Mouse (Mus musculus): ENCODE measurements around the gene Flt1.
"Not testable (repeated sequence)": the region's sequence is repeated elsewhere in the genome, so short reads cannot be mapped to it uniquely, and the experiment has no call there.

Gene Flt1

DNA sequence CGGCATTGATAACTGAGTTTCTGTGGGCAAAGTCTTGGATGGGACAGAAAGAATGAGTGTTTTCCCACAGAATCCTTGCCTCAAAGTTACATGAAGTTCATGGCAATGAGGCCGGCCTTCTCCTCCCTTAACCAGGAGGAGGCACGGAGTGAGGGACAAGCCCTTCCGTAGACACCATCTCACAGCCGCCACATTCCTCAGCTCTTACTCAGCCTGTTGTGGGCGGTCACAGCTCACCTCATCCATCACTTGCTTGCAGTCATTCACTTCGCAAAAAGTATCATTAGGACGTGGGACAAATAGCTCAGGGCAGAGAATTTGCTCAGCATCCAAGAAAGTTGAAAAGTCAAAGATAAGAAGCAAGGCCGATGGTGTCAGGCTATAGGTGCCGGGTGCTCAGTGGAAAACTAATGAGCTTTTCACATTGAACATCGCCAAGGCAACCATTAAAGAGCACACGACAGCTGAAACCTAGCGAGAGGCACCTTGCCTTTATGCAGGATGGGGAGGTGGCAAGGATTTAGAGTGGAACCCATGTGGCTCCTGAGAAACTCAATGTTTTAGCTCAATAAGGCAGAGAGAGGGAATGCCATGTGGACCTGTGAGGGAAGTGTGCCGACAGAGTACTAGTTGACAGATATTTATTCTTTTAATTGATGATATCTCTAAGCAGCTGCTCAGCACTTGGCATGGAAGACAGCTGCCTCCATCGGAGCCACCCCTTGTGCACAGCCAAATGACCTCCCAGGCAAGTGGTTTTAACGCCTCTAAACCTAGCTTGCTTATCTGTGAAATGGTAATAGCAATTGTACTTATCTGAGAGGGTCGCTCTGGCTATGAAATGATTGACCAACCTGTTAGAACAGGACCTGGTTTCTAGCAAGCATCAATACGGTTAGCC lies 124.1 kb downstream of the Flt1 start:
- DNase-seq: no peak

DNA sequence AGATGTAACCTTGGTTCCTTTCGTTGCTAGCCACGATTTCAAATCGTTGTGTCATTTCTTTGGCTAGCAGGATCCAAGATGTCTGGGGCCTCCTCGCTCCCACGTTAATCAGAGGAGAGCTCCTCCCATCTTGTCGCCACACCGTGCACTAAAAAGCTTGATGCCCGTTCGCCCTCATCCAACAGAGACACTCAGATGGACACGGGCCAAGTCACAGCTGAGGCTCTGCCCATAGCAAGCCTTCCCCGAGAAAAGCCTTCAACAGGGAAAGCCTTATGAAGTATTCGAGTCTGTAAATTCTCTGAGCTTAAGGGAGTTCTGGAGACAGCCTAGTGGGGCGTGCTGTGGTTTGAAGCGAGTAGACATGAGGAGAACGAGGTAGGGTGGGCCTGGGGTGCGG lies 128.0 kb downstream of the Flt1 start:
- no peak for DNase-seq

DNA sequence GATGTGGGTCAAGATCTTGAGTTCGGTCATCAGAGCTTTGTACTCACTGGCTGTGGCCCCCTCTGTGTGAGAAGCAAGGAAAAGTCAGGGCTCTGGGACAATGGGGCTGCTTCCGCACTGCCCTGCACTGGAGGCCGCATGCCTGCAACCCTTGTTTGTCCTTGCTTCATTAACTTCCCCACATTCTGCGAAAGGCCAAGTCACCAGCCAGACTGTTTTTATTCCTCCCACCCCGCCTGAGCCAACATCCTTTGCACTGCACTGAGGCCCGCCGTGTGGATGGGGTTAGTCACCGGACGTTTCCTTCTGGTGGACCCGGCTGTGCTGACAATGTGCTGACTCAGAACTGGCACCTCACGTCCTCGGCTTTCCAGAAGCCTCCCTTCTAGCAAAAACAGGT lies 136.0 kb downstream of the Flt1 start:
- DNase-seq: no peak

DNA sequence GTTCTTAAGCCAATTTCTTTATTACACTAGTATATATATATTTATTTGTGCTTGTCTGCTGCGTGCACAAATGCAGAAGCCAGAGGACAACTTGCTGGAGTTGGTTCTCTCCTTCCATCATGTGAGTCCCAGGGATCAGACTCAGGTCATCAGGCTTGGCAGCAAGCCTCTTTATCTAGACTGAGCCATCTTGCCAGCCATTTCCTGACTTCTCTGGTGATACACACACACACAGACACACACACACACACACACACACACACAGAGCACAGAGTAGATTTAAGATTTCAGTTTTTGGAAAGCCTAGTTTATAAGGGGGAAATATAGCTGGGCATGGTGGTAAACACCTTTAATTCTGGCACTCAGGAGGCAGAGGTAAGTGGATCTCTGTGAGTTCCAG lies 140.7 kb downstream of the Flt1 start:
- no peak for DNase-seq

DNA sequence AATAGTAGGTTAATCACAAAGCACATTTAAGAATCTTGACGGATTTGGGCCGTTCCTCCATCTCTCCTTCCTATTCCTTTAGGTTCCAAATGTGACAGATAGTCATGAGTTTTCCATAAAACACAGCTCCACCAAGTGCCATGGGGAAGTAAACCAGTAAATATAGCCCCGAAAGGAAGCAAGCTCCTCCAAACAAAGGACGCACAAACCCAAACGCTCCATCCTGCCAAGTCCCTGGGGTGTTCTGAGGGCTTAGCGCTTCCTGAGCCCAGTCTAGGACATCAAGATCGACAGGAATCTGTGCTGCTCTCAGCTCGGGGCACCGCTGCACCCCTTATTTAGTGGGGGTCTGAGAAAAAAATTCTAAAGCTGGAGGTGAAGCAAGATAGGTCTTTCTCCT lies 141.2 kb downstream of the Flt1 start:
- DNase-seq: no peak

DNA sequence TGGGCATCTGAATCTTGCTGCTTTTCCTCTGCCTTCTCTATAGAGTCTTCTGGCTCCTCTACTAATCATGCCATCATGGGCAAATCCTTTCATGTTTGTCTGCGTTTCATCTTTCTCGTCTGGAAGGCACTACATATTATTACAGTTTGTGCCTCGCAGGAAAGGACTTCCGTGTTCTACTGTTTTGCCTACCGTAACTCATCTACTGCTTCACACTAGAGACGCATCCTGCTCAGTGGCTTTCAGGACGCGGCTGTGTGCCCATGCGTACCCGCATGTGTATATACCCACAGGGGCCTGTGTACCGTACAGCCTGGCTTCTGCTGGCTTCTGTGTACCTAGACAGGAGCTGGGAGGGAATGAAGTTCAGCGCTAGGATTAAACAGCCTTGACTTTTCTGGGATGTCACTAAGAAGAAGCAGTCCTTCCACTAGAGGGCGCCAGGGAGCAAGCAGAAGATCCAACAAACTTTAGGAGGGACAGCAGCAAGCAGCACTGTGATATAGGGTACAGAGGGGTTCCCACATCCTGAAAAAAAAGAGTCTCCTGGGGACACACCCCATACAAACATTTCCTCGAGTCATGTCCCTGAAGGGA lies 142.0 kb downstream of the Flt1 start:
- peak; percentile 91 for DNase-seq

DNA sequence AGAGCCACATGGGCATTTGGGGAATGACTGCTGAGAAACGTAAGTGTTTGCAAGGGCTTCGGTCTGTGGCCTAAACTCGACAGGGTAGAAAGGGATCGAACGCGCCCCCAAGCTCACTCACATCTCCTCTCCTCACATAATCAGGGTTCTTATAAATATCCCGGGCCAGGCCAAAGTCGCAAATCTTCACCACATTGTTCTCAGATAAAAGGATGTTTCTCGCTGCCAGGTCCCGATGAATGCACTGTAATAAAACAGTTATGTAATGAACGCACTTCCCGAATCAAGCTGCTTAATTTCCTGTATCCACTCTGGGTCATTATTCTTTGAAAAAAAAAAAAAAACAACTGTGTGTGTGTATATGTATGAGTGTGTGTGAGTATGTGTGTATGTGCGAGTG lies 145.6 kb downstream of the Flt1 start:
- no peak for DNase-seq

DNA sequence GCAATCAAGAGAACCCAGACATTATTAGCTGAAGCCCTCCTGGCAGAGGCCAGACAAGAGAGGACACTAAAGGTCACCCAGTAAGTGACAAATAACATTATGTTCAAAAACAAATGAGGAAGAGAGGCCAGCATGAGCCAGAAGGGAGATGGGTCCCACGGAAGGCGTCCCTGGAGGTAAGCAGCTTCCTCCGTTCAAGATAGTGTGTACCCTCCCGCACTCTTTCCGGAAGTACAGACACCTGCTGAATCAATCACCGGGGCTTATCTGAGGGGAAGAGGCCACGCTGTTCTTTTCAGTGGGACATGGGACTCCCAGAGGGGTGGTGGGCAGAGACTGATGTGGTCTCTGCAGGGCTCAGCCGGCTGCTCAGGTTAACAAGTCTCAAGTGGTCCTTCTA lies 146.1 kb downstream of the Flt1 start:
- DNase-seq: no peak

DNA sequence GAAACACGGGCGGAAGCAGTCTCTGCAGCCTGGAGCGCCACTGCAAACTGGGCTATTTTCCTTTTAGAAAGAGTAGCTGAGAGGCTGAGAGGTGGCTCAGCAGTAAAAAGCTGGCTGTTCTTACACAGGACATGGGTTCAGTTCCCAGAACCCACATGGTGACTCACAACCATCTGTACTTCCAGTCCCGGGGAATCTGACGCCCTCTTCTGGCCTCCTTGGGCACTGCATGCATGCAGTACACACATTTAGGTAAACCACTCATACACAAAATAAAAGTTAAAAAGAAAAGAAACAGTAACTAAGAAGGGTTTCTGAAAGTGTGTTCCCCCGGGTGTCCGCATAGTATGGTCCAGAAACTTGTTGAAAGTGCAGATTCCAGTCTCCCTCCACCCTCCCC lies 146.7 kb downstream of the Flt1 start:
- peak; percentile 27 for DNase-seq

DNA sequence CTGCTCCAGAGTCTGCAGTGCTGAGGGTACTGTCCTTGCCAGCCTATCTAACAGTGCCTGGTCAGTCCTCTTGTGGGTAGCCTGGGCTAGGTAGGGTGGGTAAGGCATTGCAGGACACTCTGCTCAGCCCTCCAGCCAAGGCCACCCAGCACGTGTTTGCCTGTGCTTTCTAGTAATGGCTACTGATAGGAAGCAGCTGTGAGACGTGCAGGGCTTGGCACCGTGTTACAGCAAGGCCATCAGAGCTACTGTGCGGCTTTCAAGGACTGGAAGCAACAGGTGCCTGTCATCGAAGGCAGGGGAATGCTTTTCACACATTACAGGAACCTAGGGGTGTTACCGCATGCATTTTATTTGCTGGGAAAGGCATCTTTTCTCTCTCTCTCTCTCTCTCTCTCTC lies 148.8 kb downstream of the Flt1 start:
- DNase-seq: no peak

DNA sequence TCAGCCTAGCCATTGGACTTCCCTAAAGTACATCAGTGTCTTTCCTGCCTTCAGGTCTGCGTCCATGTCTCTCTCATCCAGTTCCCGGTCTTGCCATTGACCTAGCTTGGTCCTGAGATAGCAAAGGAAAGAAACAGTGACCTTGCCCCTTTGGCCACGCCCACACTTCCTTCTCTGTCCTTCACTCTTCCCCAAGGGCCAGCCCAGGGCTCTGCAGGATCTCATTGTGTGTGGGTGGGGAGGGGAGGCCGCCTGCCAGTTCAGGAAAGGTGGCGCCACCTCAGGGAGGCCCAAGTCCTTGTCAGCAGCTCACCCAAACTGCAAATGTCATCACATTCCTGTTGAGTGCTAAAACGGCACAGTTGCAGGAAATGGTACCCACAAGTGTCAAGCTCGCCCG lies 151.3 kb downstream of the Flt1 start:
- peak; percentile 13 for DNase-seq

DNA sequence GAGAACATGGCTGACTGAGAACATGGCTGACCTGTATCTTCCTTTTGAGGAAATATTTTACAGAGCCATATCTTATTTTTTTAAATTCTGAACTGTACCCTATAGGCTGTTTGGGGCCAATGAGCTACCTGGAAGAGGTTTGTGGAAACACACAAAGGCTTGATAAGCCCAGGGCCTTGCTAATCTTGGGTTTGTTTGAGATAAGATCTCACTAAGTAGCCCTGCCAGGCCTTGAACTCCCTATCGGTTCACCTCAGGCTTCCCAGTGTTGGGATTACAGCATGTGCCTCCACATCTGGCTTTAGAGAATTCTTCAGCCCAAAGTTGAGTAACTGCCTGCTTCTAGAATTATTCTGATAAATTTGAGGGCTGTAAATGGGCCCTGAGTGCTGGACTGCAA lies 152.3 kb downstream of the Flt1 start:
- no peak for DNase-seq

DNA sequence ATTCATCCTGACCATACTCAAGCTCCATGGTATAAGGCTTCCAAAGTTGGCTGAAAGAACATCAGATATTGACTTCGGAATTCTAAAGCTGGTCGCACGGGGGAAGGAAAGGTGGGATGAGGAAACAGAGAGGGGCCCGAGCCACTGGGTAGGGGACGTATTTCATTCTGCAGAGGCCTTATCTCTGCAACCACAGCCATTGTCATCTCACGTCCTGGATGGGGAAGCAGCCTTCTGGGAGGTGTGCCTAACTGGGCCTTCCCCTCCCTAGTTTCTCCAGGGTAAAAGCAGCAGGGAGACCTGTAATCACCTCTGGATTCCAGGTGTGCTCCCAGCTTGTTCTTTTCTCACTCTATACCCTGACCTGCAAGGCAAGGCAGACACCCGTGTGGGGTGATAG lies 153.1 kb downstream of the Flt1 start:
- no peak for DNase-seq

DNA sequence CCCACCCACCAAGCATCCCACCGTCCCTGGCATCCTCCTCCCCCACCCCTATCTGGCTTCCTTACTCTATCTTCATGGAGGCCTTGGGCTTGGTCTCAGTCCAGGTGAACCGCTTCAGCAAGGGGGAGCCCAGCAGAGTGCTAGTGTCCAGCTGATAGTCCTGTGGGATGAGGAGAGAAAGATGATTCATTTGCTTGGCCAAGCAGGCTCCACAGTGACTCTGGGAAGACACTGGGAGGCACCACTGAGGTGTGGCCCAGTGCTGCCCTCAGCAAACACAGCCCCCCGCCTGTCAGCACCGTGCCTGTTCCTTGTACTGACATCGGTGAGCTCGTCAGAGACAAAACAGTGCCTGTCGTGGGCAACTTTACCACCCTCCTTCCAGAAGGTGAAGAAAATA lies 159.5 kb downstream of the Flt1 start:
- no peak for DNase-seq

DNA sequence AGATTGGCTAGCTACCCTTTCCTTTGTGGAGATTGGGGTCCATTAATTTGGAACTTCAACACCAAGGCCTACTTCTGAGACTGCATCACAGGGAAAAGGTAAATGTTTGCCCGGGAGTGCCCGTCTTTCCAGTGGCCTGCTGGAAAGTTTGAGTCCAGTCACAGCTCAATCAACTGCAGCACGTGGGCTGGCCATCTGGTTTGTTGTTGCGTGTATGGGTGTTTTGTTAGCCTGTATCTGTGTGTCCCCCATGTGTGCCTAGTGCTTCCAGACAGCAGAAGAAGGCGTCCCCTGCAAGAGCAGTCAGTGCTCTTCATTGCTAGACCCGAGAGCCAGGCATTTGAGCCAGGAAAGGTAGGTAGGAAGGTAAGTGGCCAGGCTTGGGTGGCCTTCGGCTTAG lies 160.4 kb downstream of the Flt1 start:
- DNase-seq: no peak

DNA sequence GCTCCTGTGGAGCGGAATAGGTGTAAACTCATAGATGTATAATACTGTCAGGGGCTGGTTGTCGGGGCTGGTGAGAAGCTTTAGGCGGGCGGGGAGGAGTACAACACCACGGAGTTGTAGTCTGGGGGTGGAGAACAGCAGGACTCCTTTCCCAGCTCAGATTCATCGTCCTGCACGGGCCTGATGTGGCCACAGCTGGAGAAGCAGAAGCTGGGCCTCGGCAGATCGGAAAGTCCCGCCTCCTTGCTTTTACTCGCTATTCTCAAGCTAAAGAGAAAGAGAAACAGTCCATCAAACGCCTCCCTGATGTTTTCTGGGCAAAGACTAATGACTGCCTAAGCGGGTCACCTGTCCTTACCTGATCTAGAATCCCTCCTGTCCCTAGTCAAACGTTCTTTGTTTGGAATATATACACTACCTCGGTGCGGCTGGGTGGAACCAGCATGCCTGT lies 161.6 kb downstream of the Flt1 start:
- DNase-seq: peak; percentile 27

DNA sequence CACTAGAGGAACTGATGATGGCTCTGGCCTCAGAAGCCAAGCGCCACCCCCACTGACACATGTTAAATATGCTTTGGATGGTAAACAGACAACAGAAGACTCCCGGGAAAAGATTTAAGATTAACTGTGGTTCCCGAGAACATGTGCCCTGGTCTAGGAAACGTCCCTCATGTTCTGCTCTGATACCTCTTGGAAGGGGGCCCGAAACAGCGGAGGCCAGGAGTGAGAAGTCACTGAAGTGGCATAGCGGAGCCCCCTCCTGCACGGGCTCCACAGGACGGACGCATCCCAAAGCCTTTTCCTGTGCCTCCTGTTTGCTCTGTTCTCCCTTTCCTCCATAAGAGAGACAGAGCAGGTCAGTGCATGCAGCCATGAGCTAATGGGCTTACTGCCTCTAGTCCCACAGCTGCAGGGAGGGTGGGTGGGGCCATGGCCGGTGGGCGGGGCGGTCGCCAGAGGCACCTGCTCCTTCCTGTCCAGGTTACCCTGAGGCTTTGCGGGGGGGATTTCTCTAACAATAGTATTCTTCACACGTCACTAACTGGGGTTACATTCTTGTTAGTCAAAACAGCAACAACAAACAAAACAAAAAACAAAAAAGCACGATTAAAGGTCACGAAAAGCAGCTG lies 162.2 kb downstream of the Flt1 start:
- peak; percentile 44 for DNase-seq

DNA sequence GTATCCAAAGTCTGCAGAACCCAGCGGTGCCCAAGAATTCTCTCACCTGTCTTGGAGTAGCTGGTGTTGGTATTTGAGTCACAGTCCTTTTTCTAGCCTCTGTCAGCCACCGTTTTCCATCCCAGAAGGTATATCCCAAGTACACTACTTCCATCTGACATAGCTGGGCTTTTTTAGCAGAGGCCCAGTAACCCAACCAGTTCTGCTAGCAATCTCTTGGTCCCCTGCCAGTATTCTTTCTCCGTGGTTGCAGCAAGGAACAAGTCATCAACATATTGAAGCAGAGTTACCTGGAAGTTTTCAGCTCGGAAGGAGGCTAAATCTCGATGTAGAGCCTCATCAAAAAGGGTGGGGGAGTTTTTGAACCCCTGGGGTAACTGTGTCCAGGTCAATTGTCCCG lies 168.2 kb downstream of the Flt1 start:
- DNase-seq: not testable (repeated sequence)

DNA sequence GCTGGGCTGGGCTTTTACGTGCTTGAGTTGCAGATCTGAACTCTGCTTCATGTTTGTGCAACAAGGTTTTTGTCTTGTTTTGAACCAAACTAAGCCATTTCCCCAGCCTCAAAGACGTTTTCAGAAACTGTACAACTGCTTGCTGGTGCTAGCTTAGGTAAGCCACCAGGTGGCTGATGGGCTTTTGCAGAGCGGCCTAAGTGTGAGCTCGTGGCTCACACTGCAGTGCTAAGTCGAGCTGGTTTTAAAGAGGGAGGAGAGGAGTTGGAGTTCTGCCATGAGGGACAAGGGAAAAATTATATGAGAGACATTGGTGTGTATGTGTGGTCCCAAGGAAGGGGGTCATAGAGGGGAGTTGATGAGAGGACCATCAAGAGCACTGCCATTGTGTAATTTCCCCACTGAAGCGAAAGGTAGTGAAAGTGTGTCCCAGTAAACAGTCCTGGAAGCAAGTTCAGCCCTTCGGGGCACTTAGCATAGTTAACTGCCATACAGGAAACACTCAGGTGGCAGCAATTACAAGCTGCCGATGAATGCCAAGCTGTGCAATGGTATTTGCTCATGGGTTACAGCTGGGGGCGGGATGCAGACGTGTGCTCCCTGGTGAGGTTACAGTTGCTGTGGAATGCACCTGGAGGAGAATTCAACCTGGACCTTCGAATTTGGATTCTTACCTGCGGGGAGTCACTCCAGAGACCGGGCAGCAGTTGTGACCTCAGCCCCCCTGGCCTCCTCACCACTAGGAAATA lies 173.8 kb downstream of the Flt1 start:
- no peak for DNase-seq

DNA sequence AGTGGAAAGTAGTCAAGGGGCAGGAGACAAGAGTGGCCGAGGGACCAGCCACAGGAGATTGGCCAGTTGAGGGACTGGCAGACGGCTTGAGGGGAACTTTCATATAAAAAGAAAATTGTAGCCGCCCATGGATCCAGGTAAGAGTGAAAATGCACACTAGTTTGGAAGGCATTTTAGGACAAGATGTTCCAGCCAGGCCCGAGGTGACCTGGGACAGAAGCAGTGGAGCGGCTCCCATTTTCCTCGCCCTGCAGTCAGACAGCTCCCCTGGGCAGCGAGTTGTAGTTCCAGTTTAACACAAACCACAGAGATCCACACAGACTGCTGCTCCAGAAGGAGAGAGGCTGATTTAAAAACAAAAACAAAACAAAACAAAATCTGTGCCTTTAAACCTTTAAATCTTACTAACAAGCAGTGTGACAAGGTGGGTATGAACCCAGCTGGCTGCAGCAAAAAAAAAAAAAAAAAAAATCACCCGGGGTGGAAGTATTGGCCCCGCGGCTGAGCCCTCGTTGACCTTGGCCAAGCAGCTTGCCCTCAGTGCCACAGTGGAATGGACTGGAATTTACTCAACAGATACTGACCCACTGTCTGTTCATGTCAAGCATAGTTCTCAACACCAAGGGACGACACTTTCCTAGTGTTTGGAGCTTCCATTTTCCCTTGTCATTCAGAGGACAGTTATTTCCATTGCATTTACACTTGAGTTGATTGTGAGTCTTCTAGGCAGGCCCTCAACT lies 176.6 kb downstream of the Flt1 start:
- no peak for DNase-seq

DNA sequence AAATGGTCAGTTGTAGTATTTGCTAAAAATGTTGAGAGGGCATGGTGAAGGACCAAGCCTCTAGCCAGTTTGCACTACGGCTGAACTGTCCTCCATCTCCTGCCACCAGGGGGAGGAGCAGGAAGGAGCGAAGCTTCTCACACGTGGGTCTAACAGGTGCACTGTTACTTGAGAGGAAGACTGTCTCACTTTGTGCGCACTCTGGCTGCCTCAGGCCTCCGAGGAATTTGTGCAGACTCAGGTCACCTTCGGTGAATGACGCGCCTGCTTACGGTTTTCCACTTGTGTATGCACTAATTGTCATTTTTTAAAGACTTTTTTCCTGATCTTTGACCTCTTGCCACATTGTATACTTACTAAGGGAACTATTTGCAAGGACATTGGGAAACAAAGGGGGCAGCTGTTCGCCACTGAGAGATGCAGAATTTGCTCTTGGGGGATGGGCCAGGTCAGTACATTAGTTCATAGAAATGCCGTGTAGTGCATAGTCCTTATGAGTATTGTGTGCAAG lies 180.0 kb downstream of the Flt1 start:
- DNase-seq: peak; percentile 80

DNA sequence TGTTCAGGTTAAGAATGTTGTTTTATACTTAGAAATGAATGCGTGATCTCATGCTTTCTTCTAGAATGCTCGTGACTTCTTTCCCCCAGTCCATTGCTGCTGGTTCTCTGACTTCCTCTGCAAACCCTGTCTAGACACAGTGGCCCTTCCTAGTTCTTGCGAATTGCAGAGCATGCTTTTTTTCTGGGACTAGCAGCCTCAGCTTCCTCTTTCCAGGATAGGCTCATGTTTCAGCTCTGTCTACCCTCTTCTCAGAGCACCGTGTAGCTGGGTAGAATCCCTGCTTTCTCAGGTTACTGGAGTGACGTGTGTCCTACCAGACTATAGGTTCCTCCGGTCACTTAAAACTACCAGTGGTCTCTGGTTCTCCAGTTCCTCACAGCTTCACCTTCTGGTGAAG lies 183.5 kb downstream of the Flt1 start:
- no peak for DNase-seq
